Mouse (Mus musculus): Measurements from ENCODE around the gene Ppp3ca. TPM values are rescaled to one million over a fixed set of nuclear protein-coding genes. Genes with fewer than 3 reads are reported as not detected.

The Ppp3ca gene
- total RNA-seq, 2 experiments from 2014 or later, result 62.0 to 63.1 TPM

DNA sequence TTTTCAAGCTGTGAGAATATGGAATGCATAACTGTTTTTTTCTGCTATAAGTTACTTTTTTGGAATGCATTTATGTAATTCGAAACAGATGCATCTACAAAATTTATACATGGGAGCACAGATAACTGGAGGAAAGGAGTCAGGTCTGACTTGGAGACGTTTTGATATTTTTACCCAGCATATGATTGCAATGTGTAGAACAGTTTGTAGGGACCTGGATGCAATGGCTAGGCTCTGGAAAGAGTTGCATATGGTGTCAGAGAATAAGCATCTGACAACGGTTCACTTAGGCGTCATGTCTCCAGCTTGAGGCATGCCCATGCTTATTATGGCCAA lies 311.6 kb downstream of the Ppp3ca start:
- DNase-seq (ENCODE audit: low spot score in 2 of 2), result no peak

DNA sequence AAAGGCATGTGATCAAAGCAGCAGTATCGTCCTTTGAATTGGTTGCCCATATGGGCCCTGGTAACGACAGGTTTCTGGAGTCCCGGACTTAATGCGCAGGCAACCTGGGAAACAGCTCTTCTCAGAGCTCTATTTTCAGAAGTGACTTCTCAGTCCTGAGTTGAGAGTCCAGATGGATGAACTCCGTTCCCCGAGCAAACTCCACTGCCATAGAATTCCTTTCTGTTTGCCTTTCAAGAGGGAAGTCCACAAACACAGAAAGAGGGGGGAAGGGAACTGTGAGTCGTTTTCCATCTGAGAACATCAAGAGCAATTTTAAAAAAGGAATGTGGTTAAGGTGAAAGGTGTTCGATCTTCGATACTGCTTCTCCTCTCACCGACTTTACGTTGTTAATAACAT lies 312.1 kb downstream of the Ppp3ca start:
- DNase-seq (ENCODE audit: low spot score in 2 of 2), result no peak

GRCm38 (mm10) chr3:136986096-136986881 lies 316.4 kb downstream of the Ppp3ca start:
- DNase-seq (ENCODE audit: low spot score in 2 of 2), result no peak

Small RNAs within 50 kb of the gene (microRNA-seq; reads per million reads assigned to microRNA genes)
- not detected for gene Gm44327
